Mouse (Mus musculus): Measurements from ENCODE around the gene Ctcfl. TPM values are rescaled to one million over a fixed set of nuclear protein-coding genes. Genes with fewer than 3 reads are reported as not detected.
"Not testable (repeated sequence)": the region's sequence is repeated elsewhere in the genome, so short reads cannot be mapped to it uniquely, and the experiment has no call there.

Gene Ctcfl
- polyA plus RNA-seq, 1 experiment from 2014 or later, result not detected

- no peaks in the 10 kb centered on the region for H3K36me3 ChIP-seq (ENCODE audit: insufficient read depth, low read length)
- TF ChIP-seq EP300 (IDR thresholded peaks at IDR 0.05) (no peak), CTCF (IDR thresholded peaks at IDR 0.05) (no peak)
- no peak for DNase-seq (ENCODE audit: low spot score)
- no peak overlapping the region for H3K4me3 ChIP-seq (ENCODE audit: low read depth, low read length)
- H3K9ac ChIP-seq (replicated peaks; ENCODE audit: low read depth), result no peak overlapping the region
- H3K9me3 ChIP-seq (ENCODE audit: low read length), result no peaks in the 10 kb centered on the region
- H3K4me2 ChIP-seq (replicated peaks; ENCODE audit: low read depth, low read length), result no peak overlapping the region
- no peaks in the 10 kb centered on the region for H3K27me3 ChIP-seq (replicated peaks; ENCODE audit: insufficient read depth, low read length)
- ATAC-seq, result no peak
- WGBS, result 62% methylated on average over 8 of the region's 8 CpGs
- H3K4me1 ChIP-seq (ENCODE audit: insufficient read depth, low read depth, low read length), result no peaks in the 10 kb centered on the region
- no peak overlapping the region for H3K27ac ChIP-seq (ENCODE audit: low read length)
Observed at GRCm38 (mm10) chr2:173132794-173133300, 13.5 kb upstream of the Ctcfl start.

GRCm38 (mm10) chr2:173132262-173132661 is 12.9 kb upstream of the Ctcfl start:
- DNase-seq (ENCODE audit: low spot score) (no peak), ATAC-seq (no peak)
- Histone ChIP-seq H3K4me1 (ENCODE audit: insufficient read depth, low read depth, low read length) (no peaks in the 10 kb centered on the region), H3K27me3 (replicated peaks; ENCODE audit: insufficient read depth, low read length) (no peaks in the 10 kb centered on the region), H3K9ac (replicated peaks; ENCODE audit: low read depth) (no peak overlapping the region), H3K36me3 (ENCODE audit: insufficient read depth, low read length) (no peaks in the 10 kb centered on the region), H3K4me3 (ENCODE audit: low read depth, low read length) (no peak overlapping the region), H3K27ac (ENCODE audit: low read length) (no peak overlapping the region), H3K4me2 (replicated peaks; ENCODE audit: low read depth, low read length) (no peak overlapping the region), H3K9me3 (ENCODE audit: low read length) (no peaks in the 10 kb centered on the region)
- 81% methylated on average over 13 of the region's 13 CpGs for WGBS
- no peak for TF ChIP-seq EP300 (IDR thresholded peaks at IDR 0.05)
- TF ChIP-seq CTCF (IDR thresholded peaks at IDR 0.05), result no peak

GRCm38 (mm10) chr2:173129111-173129510 is 9.8 kb upstream of the Ctcfl start:
- 67% methylated on average over 2 of the region's 2 CpGs for WGBS
- Histone ChIP-seq H3K27me3 (replicated peaks; ENCODE audit: insufficient read depth, low read length) (no peaks in the 10 kb centered on the region), H3K9me3 (ENCODE audit: low read length) (no peaks in the 10 kb centered on the region), H3K36me3 (ENCODE audit: insufficient read depth, low read length) (no peaks in the 10 kb centered on the region), H3K27ac (ENCODE audit: low read length) (no peak overlapping the region), H3K4me1 (ENCODE audit: insufficient read depth, low read depth, low read length) (no peaks in the 10 kb centered on the region), H3K4me3 (ENCODE audit: low read depth, low read length) (no peak overlapping the region), H3K9ac (replicated peaks; ENCODE audit: low read depth) (no peak overlapping the region), H3K4me2 (replicated peaks; ENCODE audit: low read depth, low read length) (no peak overlapping the region)
- ATAC-seq, result no peak
- no peak for TF ChIP-seq EP300 (IDR thresholded peaks at IDR 0.05)
- no peak for TF ChIP-seq CTCF (IDR thresholded peaks at IDR 0.05)
- DNase-seq (ENCODE audit: low spot score), result no peak

GRCm38 (mm10) chr2:173126386-173126785 is 7.1 kb upstream of the Ctcfl start:
- ATAC-seq, result no peak
- WGBS, result 74% methylated on average over 4 of the region's 4 CpGs
- H3K4me2 ChIP-seq (replicated peaks; ENCODE audit: low read depth, low read length), result no peak overlapping the region

GRCm38 (mm10) chr2:173124022-173124735 is 4.9 kb upstream of the Ctcfl start:
- Histone ChIP-seq H3K9ac (replicated peaks; ENCODE audit: low read depth) (no peak overlapping the region), H3K27me3 (replicated peaks; ENCODE audit: insufficient read depth, low read length) (no peaks in the 10 kb centered on the region), H3K36me3 (ENCODE audit: insufficient read depth, low read length) (no peaks in the 10 kb centered on the region), H3K4me2 (replicated peaks; ENCODE audit: low read depth, low read length) (no peak overlapping the region), H3K4me1 (ENCODE audit: insufficient read depth, low read depth, low read length) (no peaks in the 10 kb centered on the region), H3K9me3 (ENCODE audit: low read length) (no peaks in the 10 kb centered on the region), H3K27ac (ENCODE audit: low read length) (no peak overlapping the region), H3K4me3 (ENCODE audit: low read depth, low read length) (no peak overlapping the region)
- DNase-seq (ENCODE audit: low spot score) (no peak), ATAC-seq (no peak)
- 81% methylated on average over 7 of the region's 7 CpGs for WGBS
- TF ChIP-seq EP300 (IDR thresholded peaks at IDR 0.05) (no peak), CTCF (IDR thresholded peaks at IDR 0.05) (no peak)

More at GRCm38 (mm10) chr2:173126386-173126785, 7.1 kb upstream of the Ctcfl start:
- no peak for DNase-seq (ENCODE audit: low spot score)
- Histone ChIP-seq H3K27me3 (replicated peaks; ENCODE audit: insufficient read depth, low read length) (no peaks in the 10 kb centered on the region), H3K9me3 (ENCODE audit: low read length) (no peaks in the 10 kb centered on the region), H3K36me3 (ENCODE audit: insufficient read depth, low read length) (no peaks in the 10 kb centered on the region), H3K4me1 (ENCODE audit: insufficient read depth, low read depth, low read length) (no peaks in the 10 kb centered on the region), H3K9ac (replicated peaks; ENCODE audit: low read depth) (no peak overlapping the region), H3K27ac (ENCODE audit: low read length) (no peak overlapping the region), H3K4me3 (ENCODE audit: low read depth, low read length) (no peak overlapping the region)
- TF ChIP-seq EP300 (IDR thresholded peaks at IDR 0.05), result no peak
- no peak for TF ChIP-seq CTCF (IDR thresholded peaks at IDR 0.05)

- H3K9me3 ChIP-seq (ENCODE audit: low read length); H3K4me2 ChIP-seq (replicated peaks; ENCODE audit: low read depth, low read length); DNase-seq (ENCODE audit: low spot score); H3K9ac ChIP-seq (replicated peaks; ENCODE audit: low read depth); H3K27me3 ChIP-seq (replicated peaks; ENCODE audit: insufficient read depth, low read length); H3K4me1 ChIP-seq (ENCODE audit: insufficient read depth, low read depth, low read length); H3K27ac ChIP-seq (ENCODE audit: low read length); H3K36me3 ChIP-seq (ENCODE audit: insufficient read depth, low read length); ATAC-seq; H3K4me3 ChIP-seq (ENCODE audit: low read depth, low read length): not testable (repeated sequence)
- 62% methylated on average over 3 of the region's 4 CpGs for WGBS
Observed at GRCm38 (mm10) chr2:173120117-173120516, 792 bp upstream of the Ctcfl start.

- H3K4me2 ChIP-seq (replicated peaks; ENCODE audit: low read depth, low read length); H3K27me3 ChIP-seq (replicated peaks; ENCODE audit: insufficient read depth, low read length); H3K4me1 ChIP-seq (ENCODE audit: insufficient read depth, low read depth, low read length); ATAC-seq; H3K27ac ChIP-seq (ENCODE audit: low read length); H3K9me3 ChIP-seq (ENCODE audit: low read length); H3K36me3 ChIP-seq (ENCODE audit: insufficient read depth, low read length); DNase-seq (ENCODE audit: low spot score); H3K4me3 ChIP-seq (ENCODE audit: low read depth, low read length); H3K9ac ChIP-seq (replicated peaks; ENCODE audit: low read depth): not testable (repeated sequence)
- 48% methylated on average over 3 of the region's 3 CpGs for WGBS
Observed at GRCm38 (mm10) chr2:173113796-173114195, 5.5 kb downstream of the Ctcfl start.
